Comparison of ENCODE assay signal across 11 mouse cellular contexts in genomic region chr8:69882833-69883600, GRCm38 (mm10). TPM values are rescaled to one million over a fixed set of nuclear protein-coding genes. Genes with fewer than 3 reads are reported as not detected.
DNase-seq lines count a peak whose midpoint lies in the region; ATAC-seq lines count a peak whose summit lies in the region.
"Had no signal": no experiment of that assay in that cellular context is flagged by ENCODE, and none has a peak within 500 bp of the region (broad histone marks: within the 10 kb centered on the region; RNA-seq: fewer than 3 reads in every experiment).

No protein-coding gene starts in this region.

- H3K27me3 ChIP-seq in liver, embryonic 15.5 days = peaks cover 100% of the 10 kb centered on the region

- peak overlapping the region; percentile 38; the same call in 1 of the 2 replicates for H3K4me3 ChIP-seq in liver, embryonic 15.5 days (replicated peaks)

- peak; percentile 6 to 33 for DNase-seq in adrenal gland, adult (ENCODE audit: inconsistent age in 2 of 2, low spot score in 1 of 2)
- no peak for DNase-seq in adrenal gland, postnatal 4 days (ENCODE audit: low spot score in 2 of 2)
- peak; percentile 26 for DNase-seq in thymus, postnatal 4 days
- DNase-seq in thymus, postnatal 14 days = no peak
- DNase-seq in urinary bladder, postnatal 4 days (ENCODE audit: low spot score in 2 of 2) = no peak
- DNase-seq in ovary, adult 18-20 months (ENCODE audit: low spot score) = no peak
- DNase-seq in thymus, postnatal 36 days = no peak

- peaks cover 22% of the 10 kb centered on the region for H3K4me1 ChIP-seq in liver, embryonic 15.5 days (replicated peaks)

- no peak overlapping the region for H3K27ac ChIP-seq in liver, embryonic 15.5 days (replicated peaks)
- H3K27ac ChIP-seq: liver, embryonic 14.5 days had no signal

- no peak overlapping the region for H3K9ac ChIP-seq in liver, embryonic 15.5 days
- H3K9ac ChIP-seq: liver, embryonic 14.5 days had no signal

- ATAC-seq in liver, embryonic 15.5 days (ENCODE audit: insufficient read depth) = no peak
- ATAC-seq: activated CD4-positive, CD25-positive, alpha-beta regulatory T cell, adult 4 months had no signal

- no peaks in the 10 kb centered on the region; the same call in 1 of the 2 replicates for H3K9me3 ChIP-seq in liver, embryonic 15.5 days (replicated peaks)

- H3K36me3 ChIP-seq in liver, embryonic 15.5 days (replicated peaks) = no peaks in the 10 kb centered on the region

- WGBS in liver, embryonic 15.5 days (ENCODE audit: insufficient replicate concordance) = 15% methylated on average over 52 of the region's 52 CpGs

- peak overlapping the region; percentile 56; the same call in 1 of the 2 replicates for H3K4me2 ChIP-seq in liver, embryonic 15.5 days

RNA-seq across cellular contexts. Expression of gene Cilp2, which starts 4.5 kb away (rescaled TPM):
- 1 to 10 TPM in 1 of 2 experiments, under 1 TPM in 1; 0.50 to 1.4 TPM for total RNA-seq in adrenal gland, postnatal 4 days (2021)
- 0.03 and 0.06 TPM in 2 replicates for polyA plus RNA-seq in liver, embryonic 15.5 days (2015; fragmentation: Nextera tagmentation; extraction: Ambion mirVana)
- total RNA-seq: hematopoietic stem cell, adult 5-6 weeks had no signal
- polyA plus RNA-seq: activated CD4-positive, CD25-positive, alpha-beta regulatory T cell, adult 4 months had no signal

RNA-seq across cellular contexts. Expression of gene Tssk6, which starts 19.0 kb away (rescaled TPM):
- total RNA-seq in adrenal gland, postnatal 4 days (2021) = under 1 TPM; 0.73 to 0.76 TPM
- 2.1 TPM in 2 replicates for polyA plus RNA-seq in liver, embryonic 15.5 days (2015; fragmentation: Nextera tagmentation; extraction: Ambion mirVana)
- polyA plus RNA-seq: activated CD4-positive, CD25-positive, alpha-beta regulatory T cell, adult 4 months had no signal

RNA-seq across cellular contexts. Expression of gene Ndufa13, which starts 19.3 kb away (rescaled TPM):
- total RNA-seq in adrenal gland, postnatal 4 days (2021) = 100 to 1,000 TPM; 133 to 137 TPM
- 89.7 and 96.9 TPM in 2 replicates for polyA plus RNA-seq in liver, embryonic 15.5 days (2015; fragmentation: Nextera tagmentation; extraction: Ambion mirVana)

RNA-seq across cellular contexts. Expression of gene Yjefn3, which starts 19.5 kb away (rescaled TPM):
- 1 to 10 TPM; 1.6 to 2.3 TPM for total RNA-seq in adrenal gland, postnatal 4 days (2021)
- 0.51 and 0.54 TPM in 2 replicates for polyA plus RNA-seq in liver, embryonic 15.5 days (2015; fragmentation: Nextera tagmentation; extraction: Ambion mirVana)
- total RNA-seq: hematopoietic stem cell, adult 5-6 weeks had no signal

RNA-seq across cellular contexts. Expression of gene Pbx4, which starts 50.7 kb away (rescaled TPM):
- total RNA-seq in adrenal gland, postnatal 4 days (2021) = 1 to 10 TPM; 3.6 to 4.8 TPM
- 2.0 and 2.4 TPM in 2 replicates for polyA plus RNA-seq in liver, embryonic 15.5 days (2015; fragmentation: Nextera tagmentation; extraction: Ambion mirVana)

Comparison
In these comparisons a context has a peak if more than half of its experiments do, and no peak if none do; other contexts are left out.
1. DNase-seq: peak in adrenal gland, adult (2 of 2) and thymus, postnatal 4 days (single experiment); none in adrenal gland, postnatal 4 days (0 of 2), thymus, postnatal 14 days (single experiment), urinary bladder, postnatal 4 days (0 of 2), ovary, adult 18-20 months (single experiment) and thymus, postnatal 36 days (0 of 2).